Mouse (Mus musculus) hindbrain, embryonic 13.5 days (tissue): ENCODE results near the gene Pcx. TPM values are rescaled to one million over a fixed set of nuclear protein-coding genes. Genes with fewer than 3 reads are reported as not detected.
"Not testable (repeated sequence)": the region's sequence is repeated elsewhere in the genome, so short reads cannot be mapped to it uniquely, and the experiment has no call there.

Experiments used
- ATAC-seq: fragments of 200-750 bp; cut with Nextera tagmentation; 2 replicates; pipeline ENCODE4 v1.8.0; 2017; ENCODE audit warnings: moderate TSS enrichment; ENCODE audit not compliant: low FRiP score
- H3K27ac ChIP-seq: fragments of 300-500 bp; sonication (generic); 2 replicates; pipeline ENCODE4 v1.5.1; 2015; ENCODE audit warnings: inconsistent platforms, mild to moderate bottlenecking, moderate library complexity
- H3K27me3 ChIP-seq: fragments of 300-500 bp; sonication (generic); 2 replicates; pipeline ENCODE4 v1.6.1; 2015; ENCODE audit warnings: mild to moderate bottlenecking, inconsistent platforms
- H3K36me3 ChIP-seq: fragments of 300-500 bp; sonication (generic); 2 replicates; pipeline ENCODE4 v1.6.1; 2015; ENCODE audit warnings: mild to moderate bottlenecking, inconsistent platforms
- H3K4me1 ChIP-seq: fragments of 300-500 bp; sonication (generic); replicated peaks from 2 replicates; pipeline ENCODE4 v1.6.1; 2015; ENCODE audit warnings: inconsistent platforms
- H3K4me2 ChIP-seq: fragments of 300-500 bp; sonication (generic); 2 replicates; pipeline ENCODE4 v1.6.1; 2015; ENCODE audit warnings: inconsistent platforms, mild to moderate bottlenecking, moderate library complexity
- H3K4me3 ChIP-seq: fragments of 300-500 bp; sonication (generic); 2 replicates; pipeline ENCODE4 v1.5.1; 2015; ENCODE audit warnings: mild to moderate bottlenecking, inconsistent platforms
- H3K9ac ChIP-seq: fragments of 300-500 bp; sonication (generic); 2 replicates; pipeline ENCODE4 v1.6.1; 2015; ENCODE audit warnings: mild to moderate bottlenecking, inconsistent platforms
- H3K9me3 ChIP-seq: fragments of 300-500 bp; sonication (generic); 2 replicates; pipeline ENCODE4 v1.6.1; 2016; ENCODE audit warnings: inconsistent platforms
- WGBS: fragments of 180-500 bp; shearing (Covaris S2); methylation state at CpG from one replicate; pipeline ENCODE4 v1.1.7; 2015; 5-methylcytosine and 5-hydroxymethylcytosine counted together
- polyA plus RNA-seq: library from polyadenylated mRNA; unstranded; fragments of >200 nt; fragmentation: Nextera tagmentation; extraction: Ambion mirVana; gene quantifications from 2 replicates; pipeline ENCODE4 v1.2.1, GENCODE M21; 2015

Gene Pcx
- polyA plus RNA-seq, 1 experiment from 2014 or later = 24.3 TPM

- no peak for ATAC-seq
- Histone ChIP-seq H3K9me3 (no peaks in the 10 kb centered on the region), H3K4me1 (no peaks in the 10 kb centered on the region), H3K4me2 (no peak overlapping the region), H3K4me3 (no peak overlapping the region), H3K9ac (no peak overlapping the region), H3K36me3 (no peaks in the 10 kb centered on the region), H3K27ac (no peak overlapping the region), H3K27me3 (no peaks in the 10 kb centered on the region)
- 77% methylated on average over 5 of the region's 5 CpGs for WGBS
These were observed 69.0 kb downstream of the Pcx start for GRCm38 (mm10) chr19:4579296-4579695.

GRCm38 (mm10) chr19:4583856-4584255 is 73.6 kb downstream of the Pcx start:
- ATAC-seq = no peak
- 75% methylated on average over 2 of the region's 2 CpGs for whole genome bisulfite sequencing
- Histone ChIP-seq H3K27ac (no peak overlapping the region), H3K27me3 (no peaks in the 10 kb centered on the region), H3K4me1 (no peaks in the 10 kb centered on the region), H3K36me3 (no peaks in the 10 kb centered on the region), H3K4me3 (no peak overlapping the region), H3K9me3 (no peaks in the 10 kb centered on the region), H3K9ac (no peak overlapping the region), H3K4me2 (no peak overlapping the region)

GRCm38 (mm10) chr19:4586783-4587182 is 76.5 kb downstream of the Pcx start:
- not testable (repeated sequence) for H3K27me3 ChIP-seq, H3K9me3 ChIP-seq, H3K4me1 ChIP-seq, H3K9ac ChIP-seq, H3K4me3 ChIP-seq, H3K4me2 ChIP-seq, H3K27ac ChIP-seq, ATAC-seq, H3K36me3 ChIP-seq

GRCm38 (mm10) chr19:4587426-4587825 is 77.2 kb downstream of the Pcx start:
- Histone ChIP-seq H3K4me1 (no peaks in the 10 kb centered on the region), H3K4me2 (no peak overlapping the region), H3K27ac (no peak overlapping the region), H3K9ac (no peak overlapping the region), H3K27me3 (no peaks in the 10 kb centered on the region), H3K9me3 (no peaks in the 10 kb centered on the region), H3K4me3 (no peak overlapping the region), H3K36me3 (no peaks in the 10 kb centered on the region)
- 58% methylated on average over 2 of the region's 2 CpGs for whole genome bisulfite sequencing
- no peak for ATAC-seq

GRCm38 (mm10) chr19:4588430-4588829 is 78.2 kb downstream of the Pcx start:
- no peak overlapping the region for H3K4me2 ChIP-seq
- no peak for ATAC-seq
- H3K36me3 ChIP-seq = no peaks in the 10 kb centered on the region
- WGBS = 73% methylated on average over 3 of the region's 3 CpGs
- H3K4me1 ChIP-seq = no peaks in the 10 kb centered on the region
- H3K27ac ChIP-seq = no peak overlapping the region
- H3K9ac ChIP-seq = no peak overlapping the region
- no peaks in the 10 kb centered on the region for H3K9me3 ChIP-seq
- H3K27me3 ChIP-seq = no peaks in the 10 kb centered on the region
- no peak overlapping the region for H3K4me3 ChIP-seq

GRCm38 (mm10) chr19:4589081-4589480 is 78.8 kb downstream of the Pcx start:
- Histone ChIP-seq H3K9me3 (no peaks in the 10 kb centered on the region), H3K27me3 (no peaks in the 10 kb centered on the region), H3K36me3 (no peaks in the 10 kb centered on the region), H3K27ac (no peak overlapping the region), H3K4me1 (no peaks in the 10 kb centered on the region), H3K9ac (no peak overlapping the region), H3K4me2 (no peak overlapping the region), H3K4me3 (no peak overlapping the region)
- ATAC-seq = no peak
- WGBS = 67% methylated on average over 1 of the region's 1 CpGs

- Histone ChIP-seq H3K9me3 (no peaks in the 10 kb centered on the region), H3K4me1 (no peaks in the 10 kb centered on the region), H3K9ac (no peak overlapping the region), H3K4me3 (no peak overlapping the region), H3K27me3 (no peaks in the 10 kb centered on the region), H3K4me2 (no peak overlapping the region), H3K27ac (no peak overlapping the region), H3K36me3 (no peaks in the 10 kb centered on the region)
- 95% methylated on average over 3 of the region's 3 CpGs for WGBS
- ATAC-seq = no peak
These were observed 79.8 kb downstream of the Pcx start for GRCm38 (mm10) chr19:4590025-4590424.

GRCm38 (mm10) chr19:4593792-4594522 is 83.7 kb downstream of the Pcx start:
- no peak overlapping the region for H3K4me3 ChIP-seq
- H3K27ac ChIP-seq = no peak overlapping the region
- H3K4me2 ChIP-seq = no peak overlapping the region
- no peaks in the 10 kb centered on the region for H3K4me1 ChIP-seq
- no peaks in the 10 kb centered on the region for H3K9me3 ChIP-seq
- no peaks in the 10 kb centered on the region for H3K36me3 ChIP-seq
- no peak overlapping the region for H3K9ac ChIP-seq
- no peaks in the 10 kb centered on the region for H3K27me3 ChIP-seq
- no peak for ATAC-seq
- WGBS = 65% methylated on average over 7 of the region's 7 CpGs

GRCm38 (mm10) chr19:4596071-4596470 is 85.8 kb downstream of the Pcx start:
- no peaks in the 10 kb centered on the region for H3K9me3 ChIP-seq
- H3K4me3 ChIP-seq = no peak overlapping the region
- WGBS = 80% methylated on average over 2 of the region's 2 CpGs
- no peaks in the 10 kb centered on the region for H3K27me3 ChIP-seq
- no peak for ATAC-seq
- H3K27ac ChIP-seq = no peak overlapping the region
- no peak overlapping the region for H3K9ac ChIP-seq
- no peaks in the 10 kb centered on the region for H3K4me1 ChIP-seq
- no peaks in the 10 kb centered on the region for H3K36me3 ChIP-seq
- no peak overlapping the region for H3K4me2 ChIP-seq

- no peaks in the 10 kb centered on the region; the same call in 1 of the 2 replicates for H3K4me1 ChIP-seq
- no peak overlapping the region for H3K4me3 ChIP-seq
- WGBS = 87% methylated on average over 20 of the region's 20 CpGs
- no peaks in the 10 kb centered on the region for H3K36me3 ChIP-seq
- H3K27ac ChIP-seq = no peak overlapping the region
- H3K4me2 ChIP-seq = no peak overlapping the region
- no peaks in the 10 kb centered on the region for H3K27me3 ChIP-seq
- ATAC-seq = no peak
- H3K9me3 ChIP-seq = no peaks in the 10 kb centered on the region
- no peak overlapping the region for H3K9ac ChIP-seq
These were observed 92.2 kb downstream of the Pcx start for GRCm38 (mm10) chr19:4602459-4602858.

- Histone ChIP-seq H3K27me3 (no peaks in the 10 kb centered on the region), H3K4me3 (no peak overlapping the region), H3K9ac (no peak overlapping the region), H3K9me3 (no peaks in the 10 kb centered on the region), H3K4me2 (no peak overlapping the region), H3K4me1 (no peaks in the 10 kb centered on the region; the same call in 1 of the 2 replicates), H3K36me3 (no peaks in the 10 kb centered on the region), H3K27ac (no peak overlapping the region)
- no peak for ATAC-seq
- 43% methylated on average over 24 of the region's 24 CpGs for WGBS
These were observed 93.8 kb downstream of the Pcx start for GRCm38 (mm10) chr19:4603801-4604723.

GRCm38 (mm10) chr19:4605654-4606053 is 95.4 kb downstream of the Pcx start:
- Histone ChIP-seq H3K27me3 (no peaks in the 10 kb centered on the region), H3K27ac (no peak overlapping the region), H3K9ac (no peak overlapping the region), H3K4me1 (peaks cover 3% of the 10 kb centered on the region; the same call in 1 of the 2 replicates), H3K9me3 (no peaks in the 10 kb centered on the region), H3K4me3 (no peak overlapping the region), H3K36me3 (peaks cover 10% of the 10 kb centered on the region; the same call in 1 of the 2 replicates), H3K4me2 (no peak overlapping the region)
- 82% methylated on average over 4 of the region's 4 CpGs for WGBS
- no peak for ATAC-seq
